Mouse (Mus musculus) lung, adult 2 months (tissue): Measurements from ENCODE around the gene Mgst2.

Experiments
- CTCF ChIP-seq: fragments of 200-500 bp; IDR thresholded peaks from 2 replicates; pipeline ENCODE4 v1.5.1; 2011; ENCODE audit warnings: mild to moderate bottlenecking, low read length, control low read depth; ENCODE audit not compliant: insufficient read depth
- POLR2A ChIP-seq: fragments of 200-500 bp; IDR thresholded peaks from 2 replicates; pipeline ENCODE4 v1.6.1; 2011; ENCODE audit warnings: low read depth, mild to moderate bottlenecking, control low read depth, low read length, borderline replicate concordance; ENCODE audit errors: extremely low read depth

DNA sequence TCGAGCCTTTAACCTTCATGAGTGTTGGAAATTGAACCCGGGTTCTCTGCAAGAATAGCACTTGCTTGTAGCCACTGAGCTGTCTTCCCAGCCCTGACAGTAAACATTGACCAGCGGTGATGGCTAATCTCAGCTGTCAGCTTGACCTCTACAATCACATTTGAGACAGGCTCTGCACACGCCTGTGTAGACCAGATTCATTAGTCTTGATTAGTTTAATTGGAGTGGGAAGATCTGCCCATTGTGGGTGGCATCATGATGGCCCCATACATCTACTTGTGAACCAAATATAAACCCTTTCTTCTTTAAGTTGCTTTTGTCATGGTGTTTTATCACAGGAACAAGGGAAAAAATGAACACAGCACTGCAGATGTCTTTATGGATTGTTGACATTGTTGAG lies 12.8 kb upstream of the Mgst2 start:
- TF ChIP-seq POLR2A (no peak), CTCF (no peak)
